Comparison of ENCODE assay signal across 27 mouse cellular contexts in the genomic region with DNA sequence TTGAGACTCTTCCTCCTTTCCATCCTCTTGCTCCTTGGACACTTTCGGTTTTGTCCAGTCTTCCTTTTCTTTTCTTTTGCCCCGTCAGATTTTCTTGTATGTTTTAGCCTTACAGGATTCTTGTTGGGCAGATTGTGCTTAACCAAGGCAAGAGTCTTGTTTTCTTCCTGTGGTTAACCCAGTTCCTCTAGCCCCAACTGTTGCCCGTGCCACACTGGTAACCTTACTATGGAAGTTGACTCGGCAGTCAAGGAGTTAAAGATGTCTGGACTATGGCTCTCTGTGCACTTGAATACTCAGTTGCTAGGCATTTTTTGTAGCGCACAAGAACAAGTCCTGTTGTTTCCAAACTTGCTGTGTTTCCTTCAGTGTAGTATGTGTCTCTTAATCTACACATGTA.
DNase-seq lines count a peak whose midpoint lies in the region.
"Had no signal": no experiment of that assay in that cellular context is flagged by ENCODE, and none has a peak within 500 bp of the region (broad histone marks: within the 10 kb centered on the region; RNA-seq: fewer than 3 reads in every experiment).

No protein-coding gene starts in this region.

- DNase-seq in heart, adult 11 months, result peak; percentile 29
- no peak for DNase-seq in heart, postnatal 4 days
- peak; percentile 22 for DNase-seq in thymus, postnatal 4 days
- no peak for DNase-seq in thymus, adult 18-20 months
- no peak for DNase-seq in right cerebral cortex, postnatal 10 days (ENCODE audit: low spot score in 2 of 2)
- DNase-seq in kidney, adult 8-10 months, result no peak
- DNase-seq: adrenal gland, adult 2 months; cerebellum, adult 11-12 months; cerebellum, adult 9-11 months; gastrocnemius, adult 2 months; gastrocnemius, postnatal 36 days; heart, postnatal 10 days; kidney, adult 2 months; kidney, postnatal 4 days; left cerebral cortex, postnatal 4 days; liver, embryonic 13.5 days; lung, embryonic 14.5 days; lung, postnatal 14 days; spleen, adult 18-20 months had no signal

- WGBS in macrophage (ENCODE audit: missing documents), result 5% methylated on average over 5 of the region's 5 CpGs

- peak overlapping the region; percentile 15; the same call in 1 of the 2 replicates for H3K4me3 ChIP-seq in macrophage (ENCODE audit: inconsistent target)
- H3K4me3 ChIP-seq: embryonic facial prominence, embryonic 13.5 days; forebrain, embryonic 10.5 days; gastrocnemius, adult 2 months; heart, embryonic 13.5 days; intestine, embryonic 15.5 days; liver, embryonic 13.5 days; midbrain, embryonic 13.5 days; neural tube, embryonic 15.5 days had no signal

- no peaks in the 10 kb centered on the region; the same call in 1 of the 2 replicates for H3K79me2 ChIP-seq in macrophage (ENCODE audit: inconsistent target)

- no peaks in the 10 kb centered on the region for H3K36me3 ChIP-seq in macrophage (ENCODE audit: inconsistent target)
- H3K36me3 ChIP-seq: forebrain, embryonic 10.5 days; heart, embryonic 13.5 days; intestine, embryonic 15.5 days; liver, embryonic 13.5 days; midbrain, embryonic 13.5 days; neural tube, embryonic 15.5 days had no signal

- peak overlapping the region; percentile 83 for H3K27ac ChIP-seq in macrophage
- H3K27ac ChIP-seq: embryonic facial prominence, embryonic 13.5 days; forebrain, embryonic 10.5 days; gastrocnemius, adult 2 months; heart, embryonic 13.5 days; intestine, embryonic 15.5 days; kidney, postnatal 0 days; liver, embryonic 13.5 days; midbrain, embryonic 13.5 days; neural tube, embryonic 15.5 days had no signal

Comparison
In these comparisons a context has a peak if more than half of its experiments do, and no peak if none do; other contexts are left out.
1. DNase-seq: peak in heart, adult 11 months (single experiment) and thymus, postnatal 4 days (single experiment); none in heart, postnatal 4 days (single experiment), thymus, adult 18-20 months (0 of 2), right cerebral cortex, postnatal 10 days (0 of 2) and kidney, adult 8-10 months (0 of 2).